Mouse (Mus musculus) Patski (cell line): ENCODE data around the gene H13. TPM values are rescaled to one million over a fixed set of nuclear protein-coding genes. Genes with fewer than 3 reads are reported as not detected.
A peak's percentile ranks its signal among the peaks of the same experiment; 100 is the strongest.

Experiments used
- ATAC-seq: fragments of 100-300 bp; one replicate; pipeline ENCODE4 v1.8.0; 2021
- CTCF ChIA-PET: fragments of 350-600 bp; sonication (Branson Sonifier 250); formaldehyde crosslinking; loops from one replicate; lab custom pipeline; 2022; ENCODE audit warnings: inconsistent platforms; lab: Charles Lee
- POLR2A ChIA-PET: fragments of 350-600 bp; sonication (Branson Sonifier 250); formaldehyde crosslinking; loops from one replicate; lab custom pipeline; 2022; ENCODE audit warnings: antibody characterized with exemption, inconsistent platforms; lab: Charles Lee
- DNase-seq: peaks from one replicate; pipeline ENCODE4 v3.0.0-alpha.2; 2011; ENCODE audit warnings: low read depth, low spot score
- H3K27me3 ChIP-seq: fragments of 371-371 bp; one replicate; pipeline ENCODE4 v1.5.1; 2021
- CTCF ChIP-seq: fragments of 100-300 bp; IDR thresholded peaks from one replicate; pipeline ENCODE4 v1.5.1; 2021
- in situ Hi-C: fragments of 300-500 bp; cut with MboI; formaldehyde crosslinking; loops from 3 replicates; pipeline ENCODE4 v1.11.1; 2018; ENCODE audit warnings: low pct_unique_long_range_greater_than_20kb, mixed read lengths
- polyA plus RNA-seq: library from polyadenylated mRNA; unstranded; gene quantifications from one replicate; pipeline ENCODE4 v1.2.3, GENCODE M21; 2021

Gene H13
- polyA plus RNA-seq, 1 experiment from 2014 or later, result 137 TPM

DNA sequence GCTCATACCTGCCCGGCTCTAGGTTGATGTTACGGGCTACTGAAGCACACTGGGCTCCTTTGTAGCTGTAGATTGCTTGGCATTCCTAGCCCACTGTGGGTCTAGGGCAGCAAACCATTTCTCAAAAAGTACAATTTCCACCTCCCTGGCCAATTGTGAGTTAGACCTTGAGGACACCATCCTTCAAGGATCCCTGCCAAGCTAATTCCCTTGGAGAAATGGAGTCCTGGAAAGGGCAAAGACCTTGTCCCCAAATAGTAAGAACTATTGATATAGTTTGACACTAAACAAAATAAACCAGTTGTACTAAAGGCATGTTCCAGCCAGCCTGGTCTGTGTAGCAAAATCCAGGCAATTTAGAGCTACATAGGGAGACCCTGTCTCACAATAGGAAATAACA, 69.1 kb downstream of the H13 start:
- POLR2A ChIA-PET, result interaction anchor here (0.5 to 1.1 kb wide), 3 partner anchors 37 to 91 kb away, joined by 3 to 6 read pairs (median 3); no protein-coding TSS in a partner anchor
- in situ Hi-C loops, result loop anchor here (5.0 kb wide), 1 partner anchor 169 kb away; no protein-coding TSS in a partner anchor
- TF ChIP-seq CTCF, result no peak

DNA sequence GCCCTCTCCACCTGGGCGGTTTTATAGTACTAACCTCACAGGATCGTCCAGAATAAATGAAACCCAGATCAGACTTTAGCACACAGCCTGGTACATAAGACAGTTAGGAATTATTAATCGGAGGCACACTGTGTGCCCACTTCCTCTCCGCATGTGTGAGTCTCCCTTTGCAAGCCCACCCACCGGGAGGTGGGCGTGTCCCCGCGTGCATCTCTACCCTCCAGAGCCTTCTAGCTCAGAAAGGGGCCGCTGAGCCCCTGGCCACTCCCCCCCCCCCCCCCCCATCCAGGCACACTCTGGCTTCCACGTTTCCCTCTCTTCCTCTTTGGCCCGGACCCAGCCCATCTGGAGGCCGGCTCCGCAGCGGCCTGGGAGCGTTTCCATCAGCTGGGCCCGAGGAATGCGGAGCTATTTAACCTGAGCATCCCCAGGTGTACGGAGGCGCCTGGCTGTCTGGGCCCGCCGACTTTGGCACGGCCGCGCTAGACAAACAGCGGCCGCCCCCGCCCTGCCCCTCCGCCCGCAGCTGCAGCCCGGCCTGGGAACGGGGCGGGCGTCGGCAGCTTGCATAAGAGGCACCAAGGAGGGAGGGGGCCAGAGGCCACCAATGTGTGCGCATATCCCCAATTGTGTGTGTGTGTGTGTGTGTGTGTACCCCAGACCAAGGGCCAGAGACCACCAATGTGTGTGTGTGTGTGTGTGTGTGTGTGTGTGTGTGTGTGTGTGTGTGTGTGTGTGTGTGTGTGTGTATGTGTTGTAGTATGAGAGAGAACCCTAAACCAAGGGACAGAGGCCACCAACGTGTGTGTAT, 70.0 kb downstream of the H13 start:
- in situ Hi-C loops, result loop anchor here (5.0 kb wide), 1 partner anchor 168 kb away; no protein-coding TSS in a partner anchor
- ChIA-PET POLR2A (interaction anchor here (0.5 to 1.4 kb wide), 4 partner anchors 13 to 65 kb away, joined by 3 to 4 read pairs (median 3); no protein-coding TSS in a partner anchor), CTCF (interaction anchor here (0.8 to 4.0 kb wide), 5 partner anchors 28 to 90 kb away, joined by 3 to 21 read pairs (median 3); no protein-coding TSS in a partner anchor)
- H3K27me3 ChIP-seq, result no peaks in the 10 kb centered on the region
- peak; percentile 18 for ATAC-seq
- DNase-seq, result no peak
- no peak for TF ChIP-seq CTCF

More for the DNA sequence above, 69.1 kb downstream of the H13 start:
- CTCF ChIA-PET, result interaction anchor here (1.1 to 1.4 kb wide), 3 partner anchors 42 to 91 kb away, joined by 3 to 4 read pairs (median 3); no protein-coding TSS in a partner anchor
- no peaks in the 10 kb centered on the region for H3K27me3 ChIP-seq
- DNase-seq (no peak), ATAC-seq (no peak)

DNA sequence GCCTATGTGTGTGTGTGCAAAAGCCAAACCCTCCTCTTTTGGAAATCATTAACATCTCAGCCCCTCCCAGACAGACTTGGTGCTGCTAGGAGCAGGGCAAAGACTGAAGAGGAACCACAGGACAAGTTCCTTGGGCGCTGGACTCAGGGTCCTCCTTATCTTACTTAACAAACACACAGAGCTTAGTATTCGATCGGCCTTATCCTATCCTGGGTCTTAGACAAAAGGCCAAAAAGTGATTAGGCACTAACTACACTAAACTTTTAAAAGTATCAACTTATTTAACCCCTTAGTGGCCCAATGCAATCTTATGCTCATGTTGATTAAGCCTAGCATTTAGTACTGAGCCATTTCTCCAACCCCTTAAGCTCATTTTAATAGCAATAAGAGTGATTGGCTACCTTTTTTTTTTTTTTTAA, 70.6 kb downstream of the H13 start:
- ChIA-PET CTCF (interaction anchor here (0.8 to 4.0 kb wide), 4 partner anchors 27 to 61 kb away, joined by 3 to 21 read pairs (median 6); no protein-coding TSS in a partner anchor), POLR2A (interaction anchor here (0.6 to 1.4 kb wide), 4 partner anchors 12 to 91 kb away, joined by 3 to 6 read pairs (median 4); no protein-coding TSS in a partner anchor)
- H3K27me3 ChIP-seq, result no peaks in the 10 kb centered on the region
- in situ Hi-C loops, result loop anchor here (5.0 to 10.0 kb wide), 4 partner anchors 38 to 167 kb away; no protein-coding TSS in a partner anchor
- peak; percentile 22 for ATAC-seq
- no peak for TF ChIP-seq CTCF
- no peak for DNase-seq

DNA sequence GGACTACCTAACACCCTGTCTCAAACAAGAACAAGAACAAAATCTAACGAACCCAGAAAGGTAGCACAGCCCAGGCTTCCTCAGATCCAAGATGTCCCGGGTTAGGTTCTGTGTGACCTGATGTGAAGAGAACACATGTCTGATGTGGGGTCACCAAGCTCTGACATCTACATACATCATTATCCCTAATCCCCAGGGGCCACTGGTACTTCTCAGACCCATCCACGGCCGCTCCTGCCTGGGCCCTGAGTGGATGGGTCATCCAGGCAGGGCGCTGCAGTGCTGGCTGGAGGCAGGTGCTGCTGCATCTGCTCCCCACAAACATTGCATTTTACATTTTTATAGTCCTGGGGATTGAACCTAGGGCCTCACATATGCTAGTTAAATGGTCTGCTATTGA, 71.2 kb downstream of the H13 start:
- no peak for ATAC-seq
- in situ Hi-C loops, result loop anchor here (5.0 to 10.0 kb wide), 3 partner anchors 38 to 126 kb away; no protein-coding TSS in a partner anchor
- ChIA-PET POLR2A (interaction anchor here (0.6 to 1.0 kb wide), 2 partner anchors 66 to 90 kb away, joined by 3 to 6 read pairs; no protein-coding TSS in a partner anchor), CTCF (interaction anchor here (2.0 to 4.0 kb wide), 3 partner anchors 26 to 48 kb away, joined by 8 to 21 read pairs (median 14); no protein-coding TSS in a partner anchor)
- no peak for TF ChIP-seq CTCF
- no peak for DNase-seq
- no peaks in the 10 kb centered on the region for H3K27me3 ChIP-seq

DNA sequence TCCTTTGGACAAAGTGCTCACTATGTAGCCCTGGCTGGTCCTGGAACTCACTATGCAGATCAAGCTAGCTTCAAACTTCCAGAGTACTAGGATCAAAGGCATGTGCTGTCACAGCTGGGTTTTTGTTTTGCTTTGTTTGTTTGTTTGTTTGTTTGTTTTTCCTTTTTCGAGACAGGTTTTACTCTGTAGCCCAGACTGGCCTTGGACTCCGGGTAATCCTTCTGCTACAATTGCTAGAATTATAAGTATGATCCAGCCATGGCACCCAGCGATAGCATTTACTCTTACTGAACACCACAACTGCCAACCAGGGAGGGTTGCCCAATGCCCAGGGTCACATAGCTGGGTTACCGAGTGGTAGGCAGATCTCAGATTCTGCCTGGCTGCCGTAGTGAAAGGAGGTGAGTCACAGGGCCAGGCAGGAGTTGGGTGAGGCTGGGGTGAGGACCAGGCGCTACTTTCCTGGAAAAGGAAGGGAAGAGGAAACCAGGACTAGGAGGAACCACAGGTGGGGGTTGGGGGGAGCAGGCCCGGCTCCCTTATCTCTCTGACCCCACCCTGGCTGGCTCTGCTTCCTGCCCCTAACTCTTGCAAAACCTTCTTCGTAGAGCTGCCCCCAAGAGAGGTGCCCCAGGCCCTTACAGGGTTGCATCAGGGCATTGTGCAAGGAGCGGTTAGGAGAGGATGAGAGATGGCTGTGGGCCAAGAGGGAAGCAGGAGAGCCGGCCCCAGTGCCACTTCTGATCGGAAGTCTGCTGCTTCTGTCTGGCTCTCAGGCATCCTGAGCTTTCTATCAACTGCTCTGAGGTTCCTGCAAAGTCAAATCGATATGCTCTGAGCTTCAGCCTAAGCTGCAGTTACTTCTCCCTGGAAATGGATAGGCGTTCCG, 72.1 kb downstream of the H13 start:
- no peak for DNase-seq
- no peaks in the 10 kb centered on the region for H3K27me3 ChIP-seq
- ChIA-PET CTCF (interaction anchor here (0.8 to 4.0 kb wide), 10 partner anchors 11 to 304 kb away, joined by 3 to 21 read pairs (median 3); no protein-coding TSS in a partner anchor), POLR2A (interaction anchor here (0.8 to 1.2 kb wide), 3 partner anchors 79 to 89 kb away, joined by 3 to 4 read pairs (median 4); no protein-coding TSS in a partner anchor)
- peak; percentile 54 for ATAC-seq
- TF ChIP-seq CTCF, result no peak
- in situ Hi-C loops, result loop anchor here (5.0 to 10.0 kb wide), 3 partner anchors 39 to 127 kb away; no protein-coding TSS in a partner anchor

DNA sequence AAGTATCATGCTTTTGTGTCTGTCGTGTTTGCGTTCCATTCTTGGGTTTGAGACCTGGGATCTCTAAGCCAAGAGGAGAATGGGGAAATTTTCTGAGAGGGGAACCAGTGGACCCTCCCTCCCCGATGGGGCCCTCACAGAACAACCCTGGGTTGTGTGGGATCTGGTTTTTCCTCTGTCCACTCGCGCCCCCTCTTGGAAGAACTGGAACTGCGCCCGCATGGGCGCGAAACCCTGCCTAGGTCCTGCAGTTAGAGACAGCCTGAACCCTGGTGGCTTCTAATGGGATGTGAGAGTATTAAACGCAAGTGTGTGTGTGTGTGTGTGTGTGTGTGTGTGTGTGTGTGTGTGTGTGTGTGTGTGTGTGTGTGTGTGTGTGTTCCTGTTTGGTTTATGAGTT, 73.2 kb downstream of the H13 start:
- no peak for DNase-seq
- no peaks in the 10 kb centered on the region for H3K27me3 ChIP-seq
- CTCF ChIA-PET, result interaction anchor here (0.8 to 4.0 kb wide), 10 partner anchors 12 to 305 kb away, joined by 3 to 21 read pairs (median 3); no protein-coding TSS in a partner anchor
- POLR2A ChIA-PET, result interaction anchor here (1.2 kb wide), 2 partner anchors 78 to 88 kb away, joined by 3 to 4 read pairs; no protein-coding TSS in a partner anchor
- no peak for TF ChIP-seq CTCF
- in situ Hi-C loops, result loop anchor here (5.0 to 10.0 kb wide), 3 partner anchors 40 to 128 kb away; no protein-coding TSS in a partner anchor
- no peak for ATAC-seq

DNA sequence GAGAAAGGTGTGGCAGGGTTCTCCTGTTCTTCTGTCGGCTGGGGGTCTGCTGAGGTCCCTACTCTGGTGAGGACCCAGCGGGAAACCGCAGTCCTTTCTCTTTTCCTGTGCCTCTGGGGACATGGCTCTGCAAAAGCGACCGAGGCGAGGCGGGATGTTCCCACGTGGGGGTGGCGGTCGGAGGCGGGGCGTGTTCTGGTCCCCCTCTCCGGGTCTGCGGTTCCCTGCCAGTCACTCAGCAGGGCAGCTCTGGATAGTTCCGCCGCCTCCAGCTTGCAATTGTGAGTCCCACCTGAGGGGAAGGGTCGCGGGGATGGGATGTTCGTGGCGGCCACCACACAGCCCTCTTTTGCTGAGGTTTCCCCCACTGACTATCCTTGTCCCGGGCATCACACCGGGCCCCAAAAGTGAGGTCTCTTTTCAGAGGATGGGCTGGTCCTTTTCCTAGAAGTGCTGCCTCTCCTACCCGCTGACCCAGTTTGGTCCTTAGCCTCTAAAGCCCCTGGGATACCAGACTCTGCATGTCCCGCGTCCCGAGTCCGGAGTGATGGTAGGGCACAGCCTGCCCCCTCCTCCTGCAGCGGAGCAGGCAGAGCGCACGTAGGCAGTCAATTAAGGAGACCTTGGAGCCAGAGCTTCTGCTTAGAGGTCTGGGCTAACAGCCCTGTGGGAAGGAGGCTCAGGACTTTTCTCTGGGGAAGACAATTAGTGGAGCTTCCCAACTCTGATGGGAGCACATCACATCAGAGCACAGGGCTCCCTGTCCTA, 84.9 kb downstream of the H13 start, which contains the start of gene Cox4i2:
Gene Cox4i2 (plus strand): TSS at position 230 of the 768 bp plus-strand sequence.
- H3K27me3 ChIP-seq, result no peaks in the 10 kb centered on the region
- ChIA-PET POLR2A (no interaction called here), CTCF (no interaction called here)
- DNase-seq, result no peak
- no peak for ATAC-seq
- in situ Hi-C loops, result no loop called here
- no peak for TF ChIP-seq CTCF

DNA sequence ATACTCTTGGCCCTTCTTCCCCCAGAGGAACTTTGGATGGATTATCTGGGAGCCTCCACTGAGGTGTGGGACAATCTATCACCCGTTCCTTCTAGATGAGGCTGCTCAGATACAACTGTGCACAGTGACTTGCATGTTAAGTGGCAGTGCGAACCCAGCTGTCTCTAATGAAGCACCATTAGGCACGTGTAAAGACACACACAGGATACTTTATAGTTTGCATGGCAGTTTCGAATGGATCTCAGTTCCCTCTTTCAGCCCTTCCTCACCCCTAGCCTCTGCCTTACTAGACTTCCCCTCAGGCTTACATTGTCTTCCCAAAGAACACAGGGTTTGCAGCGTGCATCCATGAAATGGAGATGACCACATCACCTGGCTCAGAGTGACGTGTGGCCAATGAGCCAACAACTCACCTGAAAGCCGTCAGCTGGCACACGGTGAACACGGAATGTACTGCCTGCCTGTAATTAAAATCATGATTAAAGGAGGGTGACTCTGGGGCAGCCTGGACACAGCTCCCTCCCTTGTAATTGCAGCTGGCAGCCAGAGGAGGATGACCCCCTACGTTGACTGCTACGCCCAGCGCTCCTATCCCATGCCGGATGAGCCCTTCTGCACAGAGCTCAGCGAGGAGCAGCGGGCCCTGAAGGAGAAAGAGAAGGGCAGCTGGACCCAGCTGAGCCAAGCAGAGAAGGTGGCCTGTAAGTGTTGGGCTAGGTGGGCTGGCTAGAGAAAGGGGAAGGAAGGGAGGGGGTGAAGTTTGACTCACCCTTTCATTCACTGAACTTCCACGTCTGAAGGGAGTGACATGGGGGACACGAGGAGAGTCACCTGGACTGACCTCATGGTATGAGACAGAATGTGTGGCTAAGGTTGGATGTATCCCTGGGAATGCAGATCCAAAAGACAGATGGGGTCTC, 87.5 kb downstream of the H13 start:
- DNase-seq (no peak), ATAC-seq (no peak)
- in situ Hi-C loops, result no loop called here
- H3K27me3 ChIP-seq, result no peaks in the 10 kb centered on the region
- POLR2A ChIA-PET, result interaction anchor here (0.9 kb wide), 1 partner anchor 9 kb away, joined by 3 read pairs; no protein-coding TSS in a partner anchor
- TF ChIP-seq CTCF, result no peak
- CTCF ChIA-PET, result interaction anchor here (1.3 kb wide), 1 partner anchor 10 kb away, joined by 6 read pairs; no protein-coding TSS in a partner anchor
